Mouse (Mus musculus) olfactory bulb, adult 2 months (tissue): ENCODE results near the gene Pom121.
A peak's percentile ranks its signal among the peaks of the same experiment; 100 is the strongest.

Experiments used
- CTCF ChIP-seq: fragments of 200-500 bp; IDR thresholded peaks from 2 replicates; pipeline ENCODE4 v1.5.1; 2012; ENCODE audit warnings: low read depth, mild to moderate bottlenecking, low read length, moderate library complexity; ENCODE audit not compliant: insufficient read depth
- POLR2A ChIP-seq: fragments of 200-500 bp; IDR thresholded peaks from 2 replicates; pipeline ENCODE4 v1.6.1; 2012; ENCODE audit warnings: mild to moderate bottlenecking, low read depth, low read length, moderate library complexity; ENCODE audit not compliant: insufficient read depth

- TF ChIP-seq CTCF (no peak), POLR2A (peak; percentile 79)
Measured at GRCm38 (mm10) chr5:135369787-135370654, 24.3 kb downstream of the Pom121 start, which contains the start of gene Nsun5.
